Mouse (Mus musculus) embryo, embryonic 10.5 days (tissue): ENCODE measurements at regions not wholly inside any gene's neighbourhood (a gene's known extent, or its start where the extent isn't known, plus 50 kb on each side); places are given as distances from the start of the nearest gene placed in this dataset.
A peak's percentile ranks its signal among the peaks of the same experiment; 100 is the strongest.
"Not testable (repeated sequence)": the region's sequence is repeated elsewhere in the genome, so short reads cannot be mapped to it uniquely, and the experiment has no call there.

Experiments used
- DNase-seq: peaks from one replicate; pipeline ENCODE4 v3.0.0-alpha.2; 2015; ENCODE audit warnings: low spot score

- DNase-seq, result no peak
Measured at GRCm38 (mm10) chr5:64585076-64585786, 218.0 kb upstream of the Klf3 start.

GRCm38 (mm10) chr5:64586316-64586715, 216.9 kb upstream of the Klf3 start:
- DNase-seq, result no peak

DNA sequence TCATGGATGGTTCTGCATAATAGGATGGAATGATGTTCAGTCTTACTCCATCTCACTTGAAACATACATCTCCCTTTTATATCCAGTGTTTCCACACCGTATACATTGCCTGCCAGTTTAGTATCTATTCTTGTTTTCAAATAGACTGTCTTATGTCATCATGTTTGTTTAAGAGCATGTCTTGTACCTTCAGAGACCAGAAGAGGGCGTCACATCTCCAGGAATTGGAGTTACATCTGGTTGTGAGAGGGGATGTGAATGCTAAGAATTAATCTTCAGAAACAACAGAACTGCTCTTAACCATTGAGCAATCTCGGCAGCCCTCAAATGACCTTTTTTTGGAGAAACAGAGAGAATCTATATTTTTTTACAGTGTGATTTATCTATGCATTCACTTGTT, 216.3 kb upstream of the Klf3 start:
- no peak for DNase-seq

DNA sequence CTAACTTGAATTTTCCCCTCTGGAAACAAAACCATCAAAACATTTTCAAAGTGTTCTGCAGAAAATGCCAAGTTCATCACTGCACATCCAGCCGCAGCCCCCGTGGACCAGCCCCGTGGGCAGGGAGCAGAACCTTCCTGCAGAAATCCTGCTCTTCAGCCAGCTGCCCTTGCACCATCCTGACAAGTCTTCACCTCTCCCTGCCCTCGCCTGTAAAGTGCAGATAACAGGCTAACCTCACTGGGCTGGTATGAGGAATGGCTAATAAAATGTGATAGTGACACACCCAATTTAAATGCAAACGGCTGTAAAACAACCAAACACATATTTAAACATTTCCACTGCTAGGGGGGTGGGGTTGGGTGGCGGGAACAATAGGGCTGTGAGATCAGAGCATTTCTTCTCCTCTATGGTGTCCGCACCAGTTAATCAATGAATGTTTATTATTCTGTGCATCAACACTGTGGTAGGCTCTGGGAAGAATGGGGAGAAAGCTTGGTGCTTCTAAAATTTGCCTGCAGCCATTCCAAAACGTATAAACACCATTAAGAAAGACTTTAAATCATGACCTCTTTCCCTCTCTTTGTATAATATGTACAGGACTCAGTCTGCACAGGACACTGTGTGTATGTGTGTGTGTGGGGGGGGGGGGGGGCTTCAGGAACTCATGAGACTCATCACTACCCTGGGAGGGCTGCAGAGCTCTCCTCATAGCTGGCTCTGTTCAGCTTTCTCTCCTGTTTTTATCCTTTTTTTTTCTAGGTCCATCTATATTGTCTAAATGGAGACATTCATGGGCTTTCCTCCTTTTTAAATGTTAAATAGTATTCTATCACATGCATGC, 215.1 kb upstream of the Klf3 start:
- DNase-seq, result no peak

GRCm38 (mm10) chr5:64588768-64589167, 214.4 kb upstream of the Klf3 start:
- not testable (repeated sequence) for DNase-seq

GRCm38 (mm10) chr5:64590036-64590435, 213.2 kb upstream of the Klf3 start:
- no peak for DNase-seq

- DNase-seq, result no peak
Measured at GRCm38 (mm10) chr5:64590747-64591146, 212.4 kb upstream of the Klf3 start.

DNA sequence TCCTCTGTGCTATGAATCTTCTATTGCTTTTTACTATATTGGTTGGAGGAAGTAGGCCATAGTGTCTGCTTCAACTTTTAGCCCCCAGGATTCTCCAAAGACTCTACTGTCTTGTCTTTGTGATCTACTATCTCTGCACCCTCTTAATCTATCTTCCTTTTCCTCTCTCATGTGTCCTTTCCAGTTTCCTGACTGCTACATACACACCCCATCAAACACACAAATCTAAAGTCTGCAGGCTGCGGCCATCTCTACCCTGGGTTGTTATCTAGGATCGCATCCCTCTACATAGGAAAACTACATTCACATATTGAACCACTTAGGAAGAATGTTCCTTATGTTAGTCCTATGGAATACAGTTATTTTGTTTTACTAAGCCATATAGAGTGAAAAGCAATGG, 211.4 kb upstream of the Klf3 start:
- DNase-seq, result no peak

GRCm38 (mm10) chr5:64595220-64595619, 208.0 kb upstream of the Klf3 start:
- DNase-seq, result no peak

- DNase-seq, result peak; percentile 60
Measured at GRCm38 (mm10) chr5:64595751-64596344, 207.3 kb upstream of the Klf3 start.

DNA sequence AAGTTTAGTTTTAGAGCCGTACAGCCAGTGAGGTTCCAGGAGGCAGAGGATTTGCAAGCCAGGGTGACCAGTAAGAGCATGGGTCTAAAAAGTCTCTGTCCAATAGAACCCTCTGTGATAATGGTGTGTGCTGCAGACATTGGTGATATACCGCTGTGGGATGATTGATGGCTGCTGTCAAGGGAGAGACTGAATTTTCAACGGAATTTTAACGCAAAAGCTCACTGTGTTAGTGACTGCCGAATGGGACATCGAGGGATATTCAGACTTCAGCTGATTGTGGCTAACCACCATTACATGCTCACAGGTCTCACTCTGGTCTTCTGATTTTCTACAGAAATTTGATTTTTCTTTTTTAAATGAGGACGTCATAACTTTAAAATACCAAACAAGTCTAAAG, 206.2 kb upstream of the Klf3 start:
- no peak for DNase-seq

DNA sequence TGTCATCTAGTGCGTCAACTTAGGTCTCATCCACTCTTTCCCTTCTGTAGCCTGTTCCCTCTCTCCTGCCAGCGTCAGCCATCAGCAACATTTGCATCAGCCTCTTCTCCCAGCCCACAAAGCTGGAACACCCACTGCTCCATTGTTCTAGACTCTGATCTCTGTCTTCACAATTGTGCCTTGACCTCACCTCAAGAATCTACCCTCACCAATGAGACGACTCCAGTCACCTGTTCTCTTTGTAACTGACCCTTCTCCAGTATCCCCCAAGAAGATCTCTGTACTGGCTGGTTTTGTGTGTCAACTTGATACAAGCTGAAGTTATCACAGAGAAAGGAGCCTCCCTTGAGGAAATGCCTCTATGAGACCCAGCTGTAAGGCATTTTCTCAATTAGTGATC, 205.7 kb upstream of the Klf3 start:
- no peak for DNase-seq

DNA sequence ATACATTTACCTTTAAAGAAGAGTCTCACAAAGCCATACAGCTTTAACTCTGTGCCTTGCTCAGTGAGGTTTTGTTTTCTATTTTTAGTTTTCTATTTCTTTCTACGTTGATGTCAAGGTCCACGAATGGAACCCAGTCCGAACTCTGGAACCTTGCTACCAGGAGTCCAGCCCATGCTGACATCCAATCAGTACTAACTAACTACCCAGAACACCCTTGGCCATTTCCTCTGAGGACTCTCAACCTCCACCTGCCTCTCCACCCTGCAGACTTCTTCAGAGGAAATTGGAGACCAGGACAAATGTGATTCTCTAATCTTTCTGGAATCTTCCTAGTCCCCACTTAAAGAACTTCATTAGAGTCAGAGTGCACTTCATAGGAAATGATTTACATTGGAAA, 204.6 kb upstream of the Klf3 start:
- DNase-seq, result no peak

DNA sequence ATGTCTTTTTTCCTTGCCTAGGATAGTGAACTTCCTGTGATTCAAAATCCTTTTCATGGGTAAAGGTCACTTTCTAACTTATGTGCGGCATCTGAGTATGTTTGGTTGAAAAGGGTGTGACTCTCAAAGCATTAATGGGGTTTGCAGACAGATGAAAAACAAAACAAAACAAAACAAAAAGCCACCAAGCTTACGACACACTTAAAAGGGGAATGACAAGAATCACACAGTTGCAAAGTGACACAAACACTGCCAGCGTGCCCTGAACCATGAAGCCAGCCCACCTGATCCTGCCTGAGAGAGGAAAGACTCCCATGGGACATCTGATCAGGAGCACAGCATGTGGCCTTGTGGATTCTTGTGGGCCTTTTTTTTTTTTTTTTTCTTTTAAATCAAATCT, 204.2 kb upstream of the Klf3 start:
- DNase-seq, result no peak

GRCm38 (mm10) chr5:64599865-64600288, 203.3 kb upstream of the Klf3 start:
- peak; percentile 68 for DNase-seq

- peak; percentile 46 for DNase-seq
Measured at GRCm38 (mm10) chr5:64600392-64600791, 202.8 kb upstream of the Klf3 start.

DNA sequence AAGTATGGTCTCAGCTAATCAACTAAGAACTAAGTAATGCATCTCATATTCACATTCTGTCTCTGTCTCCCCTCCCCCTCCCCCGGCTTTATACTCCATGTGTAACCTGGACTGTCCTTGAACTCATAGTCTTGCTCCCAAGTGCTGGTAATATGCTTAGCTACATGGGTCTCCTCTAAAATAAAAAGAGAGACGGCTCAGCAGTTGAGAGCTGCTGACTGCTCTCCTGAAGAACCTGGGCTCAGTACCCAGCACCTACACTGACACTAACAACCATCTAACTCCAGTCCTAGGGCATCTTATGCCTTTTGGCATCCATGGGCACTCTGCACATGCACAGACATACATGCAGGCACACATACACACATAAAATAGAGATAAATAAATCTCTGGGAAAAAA, 202.4 kb upstream of the Klf3 start:
- no peak for DNase-seq

- no peak for DNase-seq
Measured at GRCm38 (mm10) chr5:64601285-64601684, 201.9 kb upstream of the Klf3 start.

GRCm38 (mm10) chr5:64601832-64602231, 201.4 kb upstream of the Klf3 start:
- no peak for DNase-seq

DNA sequence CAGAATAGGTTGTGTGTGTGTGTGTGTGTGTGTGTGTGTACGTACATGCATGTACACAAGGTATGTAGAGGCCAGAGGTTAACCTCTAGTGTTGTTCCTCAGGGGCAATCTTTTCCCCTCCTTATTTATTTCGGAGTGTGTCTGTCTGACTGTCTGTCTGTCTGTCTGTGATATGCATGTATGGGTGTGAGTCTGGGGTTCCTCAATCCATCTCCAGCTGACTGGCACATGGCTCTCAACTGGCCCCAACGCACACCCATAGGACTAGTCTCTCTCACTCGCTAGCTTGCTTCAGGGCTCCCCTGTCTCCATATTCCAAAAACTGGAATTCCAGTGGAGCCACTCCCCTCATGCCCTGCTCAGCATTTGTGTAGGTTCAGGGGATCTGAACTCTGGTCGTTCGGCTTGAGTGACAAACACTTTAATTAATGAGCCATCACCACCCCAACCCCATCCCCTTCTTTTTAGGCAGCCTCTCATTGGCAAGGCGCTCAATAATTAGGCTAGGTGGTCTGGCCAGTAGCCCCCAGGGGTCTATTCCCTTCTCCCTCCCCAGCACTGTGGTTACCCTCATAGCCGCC, 200.7 kb upstream of the Klf3 start:
- no peak for DNase-seq

DNA sequence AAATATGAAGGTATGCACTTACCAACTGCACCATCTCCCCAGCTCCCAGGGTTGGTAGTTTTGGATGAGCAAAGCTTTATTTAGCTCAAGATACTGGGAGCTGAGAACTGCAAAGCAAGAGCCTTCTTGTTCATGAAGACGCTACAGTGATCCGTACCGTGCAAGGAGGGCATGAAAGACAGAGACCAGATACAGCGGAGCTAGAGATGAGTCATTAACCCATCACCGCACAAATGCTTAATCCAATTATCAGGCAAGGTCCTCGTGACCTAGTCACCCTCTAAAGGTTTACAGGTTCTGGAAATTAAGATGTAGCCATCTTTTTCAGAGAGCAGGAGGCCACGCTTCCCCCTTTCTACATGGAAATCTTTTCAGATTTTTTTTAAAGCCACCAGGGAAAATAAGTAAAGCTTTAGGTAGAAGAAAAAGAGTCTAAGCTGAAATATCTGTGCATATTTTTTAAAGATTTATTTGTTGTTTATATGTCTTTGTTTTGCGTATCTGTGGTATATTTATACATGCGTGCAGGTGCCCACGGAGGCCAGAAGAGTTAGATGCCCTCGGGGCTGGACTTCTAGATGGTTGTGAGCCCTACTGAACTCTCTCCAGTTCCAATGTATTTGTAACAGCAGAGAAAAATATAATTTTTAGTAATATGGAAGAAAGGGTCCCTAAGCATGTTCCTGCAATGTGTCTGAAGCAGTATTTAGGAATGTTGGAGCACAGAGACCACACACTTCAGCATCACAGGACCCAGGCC, 200.0 kb upstream of the Klf3 start:
- DNase-seq, result no peak

GRCm38 (mm10) chr5:64605171-64605570, 198.0 kb upstream of the Klf3 start:
- DNase-seq, result no peak
